In genomic region chr1:166821146-166821545, GRCm38 (mm10) we compare ENCODE assay signal across 14 mouse cellular contexts.
DNase-seq lines count a peak whose midpoint lies in the region; ATAC-seq and TF ChIP-seq lines count a peak whose summit lies in the region.
"Had no signal": no experiment of that assay in that cellular context is flagged by ENCODE, and none has a peak within 500 bp of the region (broad histone marks: within the 10 kb centered on the region; RNA-seq: fewer than 3 reads in every experiment).

No protein-coding gene starts in this region.

- no peaks in the 10 kb centered on the region for H3K27me3 ChIP-seq in limb, embryonic 11.5 days (ENCODE audit: control insufficient read depth, insufficient read depth, low read length)
- H3K27me3 ChIP-seq in limb, embryonic 10.5 days (ENCODE audit: low read depth, poor library complexity, severe bottlenecking), result no peaks in the 10 kb centered on the region
- H3K27me3 ChIP-seq in E14TG2a.4 (ENCODE audit: insufficient read depth, low read length), result no peaks in the 10 kb centered on the region
- H3K27me3 ChIP-seq: midbrain, embryonic 15.5 days had no signal

- peak; percentile 72 for TF ChIP-seq CTCF in E14TG2a.4 (conservative IDR thresholded peaks at IDR 0.05; ENCODE audit: low read length)

- H3K9ac ChIP-seq in limb, embryonic 11.5 days (ENCODE audit: low read length), result no peak overlapping the region
- no peak overlapping the region for H3K9ac ChIP-seq in ES-E14 (ENCODE audit: insufficient read depth, low read depth, low read length, poor library complexity, severe bottlenecking)
- H3K9ac ChIP-seq: midbrain, embryonic 15.5 days had no signal

- no peak for ATAC-seq in limb, embryonic 11.5 days (ENCODE audit: insufficient number of reproducible peaks, low FRiP score, low TSS enrichment, low read depth)
- no peak for ATAC-seq in erythroid progenitor cell, adult 5-6 weeks (replicated peaks; ENCODE audit: low FRiP score, poor library complexity, severe bottlenecking)
- ATAC-seq: midbrain, embryonic 15.5 days had no signal

- H3K4me1 ChIP-seq in limb, embryonic 11.5 days (ENCODE audit: control insufficient read depth, insufficient read depth, low read length), result no peaks in the 10 kb centered on the region
- no peaks in the 10 kb centered on the region for H3K4me1 ChIP-seq in limb, embryonic 10.5 days
- H3K4me1 ChIP-seq in E14TG2a.4 (replicated peaks; ENCODE audit: low read depth, low read length) (0 out of 2 replicates have a peak, but pooled peaks cover 3% of the 10 kb centered on the region), ES-E14 (ENCODE audit: control insufficient read depth in 2 of 2, insufficient read depth in 2 of 2, low read length in 2 of 2, poor library complexity in 1 of 2) (no peaks in the 10 kb centered on the region)
- H3K4me1 ChIP-seq: heart, embryonic 10.5 days; midbrain, embryonic 15.5 days had no signal

- 46% methylated on average over 3 of the region's 3 CpGs for WGBS in limb, embryonic 11.5 days
- WGBS in limb, embryonic 10.5 days, result 44% methylated on average over 3 of the region's 3 CpGs

- H3K4me3 ChIP-seq in limb, embryonic 11.5 days (ENCODE audit: low read depth, low read length), result no peak overlapping the region
- no peak overlapping the region for H3K4me3 ChIP-seq in limb, embryonic 10.5 days
- H3K4me3 ChIP-seq in E14TG2a.4 (replicated peaks; ENCODE audit: low read length) (no peak overlapping the region), ES-E14 (ENCODE audit: insufficient read depth in 1 of 2, low read depth in 1 of 2, low read length in 2 of 2, poor library complexity in 1 of 2, severe bottlenecking in 1 of 2) (no peak overlapping the region)
- H3K4me3 ChIP-seq: heart, embryonic 10.5 days; midbrain, embryonic 15.5 days had no signal

- no peaks in the 10 kb centered on the region for H3K36me3 ChIP-seq in limb, embryonic 11.5 days (ENCODE audit: control insufficient read depth, insufficient read depth, low read length)
- H3K36me3 ChIP-seq in limb, embryonic 10.5 days, result no peaks in the 10 kb centered on the region
- H3K36me3 ChIP-seq in E14TG2a.4 (ENCODE audit: insufficient read depth, low read length) (no peaks in the 10 kb centered on the region), ES-E14 (ENCODE audit: control insufficient read depth, insufficient read depth, low read length, poor library complexity, severe bottlenecking) (no peaks in the 10 kb centered on the region)
- H3K36me3 ChIP-seq: heart, embryonic 10.5 days; midbrain, embryonic 15.5 days had no signal

- H3K9me3 ChIP-seq in limb, embryonic 11.5 days (ENCODE audit: control insufficient read depth, low read length), result no peaks in the 10 kb centered on the region
- no peaks in the 10 kb centered on the region for H3K9me3 ChIP-seq in limb, embryonic 10.5 days (replicated peaks)
- H3K9me3 ChIP-seq in E14TG2a.4 (ENCODE audit: low read length) (no peaks in the 10 kb centered on the region; the same call in 1 of the 2 replicates), ES-E14 (ENCODE audit: control insufficient read depth, insufficient read depth, low read depth, low read length) (no peaks in the 10 kb centered on the region)
- H3K9me3 ChIP-seq: heart, embryonic 10.5 days; midbrain, embryonic 15.5 days had no signal

- H3K4me2 ChIP-seq in limb, embryonic 11.5 days (ENCODE audit: low read depth, severe bottlenecking), result no peak overlapping the region
- H3K4me2 ChIP-seq: midbrain, embryonic 15.5 days had no signal

- no peak overlapping the region for H3K27ac ChIP-seq in limb, embryonic 11.5 days (replicated peaks; ENCODE audit: low read depth, low read length)
- no peak overlapping the region for H3K27ac ChIP-seq in limb, embryonic 10.5 days
- no peak overlapping the region for H3K27ac ChIP-seq in ES-E14 (ENCODE audit: insufficient read depth, low read depth, low read length, poor library complexity, severe bottlenecking)
- H3K27ac ChIP-seq: heart, embryonic 10.5 days; midbrain, embryonic 15.5 days had no signal

- in situ Hi-C loops in ES-E14 (cut with MboI; ENCODE audit: low sequenced_read_pairs in 2 of 2, unreplicated experiment in 2 of 2), result no loop called here

- peak; percentile 32 for DNase-seq in limb, embryonic 11.5 days (ENCODE audit: low spot score)
- no peak for DNase-seq in limb, embryonic 10.5 days (ENCODE audit: low spot score)
- DNase-seq in ES-E14 (ENCODE audit: low read depth, low spot score), result peak; percentile 29
- peak; percentile 13 for DNase-seq in forelimb bud, embryonic 11.5 days (ENCODE audit: low read depth, low spot score)
- DNase-seq in gastrocnemius, adult 18-20 months (ENCODE audit: low spot score), result no peak
- DNase-seq: adrenal gland, postnatal 25 days; cerebellum, postnatal 14 days; kidney, adult 8-10 months; lung, postnatal 14 days; right cerebral cortex, adult 18-20 months had no signal

TF ChIP-seq in ES-E14, 5 proteins besides CTCF, POLR2A, EP300 and RAD21:
- TF ChIP-seq CHD2 (IDR thresholded peaks at IDR 0.05; ENCODE audit: low read depth, low read length), result no peak
- 0 out of 2 replicates have a peak, but pooled peaks have one; percentile 42 for TF ChIP-seq ZC3H11A (IDR thresholded peaks at IDR 0.05; ENCODE audit: borderline replicate concordance, low read depth, low read length)

Comparison
In these comparisons a context has a peak if more than half of its experiments do, and no peak if none do; other contexts are left out.
1. DNase-seq: peak in limb, embryonic 11.5 days (single experiment), ES-E14 (single experiment) and forelimb bud, embryonic 11.5 days (single experiment); none in limb, embryonic 10.5 days (single experiment) and gastrocnemius, adult 18-20 months (single experiment).